Mouse (Mus musculus): ENCODE measurements at regions not wholly inside any gene's neighbourhood (a gene's known extent, or its start where the extent isn't known, plus 50 kb on each side); places are given as distances from the start of the nearest gene placed in this dataset.

GRCm38 (mm10) chr14:104410730-104411129 is 57.1 kb downstream of the Pou4f1 start:
- Histone ChIP-seq H3K27me3 (ENCODE audit: control insufficient read depth, insufficient read depth, low read length) (no peaks in the 10 kb centered on the region), H3K4me1 (ENCODE audit: control insufficient read depth, insufficient read depth, low read length) (no peaks in the 10 kb centered on the region), H3K4me3 (ENCODE audit: control insufficient read depth, low read depth, low read length) (no peak overlapping the region), H3K27ac (ENCODE audit: control insufficient read depth, insufficient read depth, low read depth, low read length) (no peak overlapping the region), H3K36me3 (ENCODE audit: control insufficient read depth, insufficient read depth, low read length) (no peaks in the 10 kb centered on the region)
- TF ChIP-seq CTCF (IDR thresholded peaks at IDR 0.05; ENCODE audit: control insufficient read depth, insufficient read depth, insufficient replicate concordance, low read depth, low read length) (no peak), POLR2A (IDR thresholded peaks at IDR 0.05; ENCODE audit: control insufficient read depth, low read depth, low read length) (no peak)

GRCm38 (mm10) chr14:104410292-104410691 is 57.5 kb downstream of the Pou4f1 start:
- Histone ChIP-seq H3K36me3 (ENCODE audit: control insufficient read depth, insufficient read depth, low read length) (no peaks in the 10 kb centered on the region), H3K4me3 (ENCODE audit: control insufficient read depth, low read depth, low read length) (no peak overlapping the region), H3K27ac (ENCODE audit: control insufficient read depth, insufficient read depth, low read depth, low read length) (no peak overlapping the region), H3K27me3 (ENCODE audit: control insufficient read depth, insufficient read depth, low read length) (no peaks in the 10 kb centered on the region), H3K4me1 (ENCODE audit: control insufficient read depth, insufficient read depth, low read length) (no peaks in the 10 kb centered on the region)
- no peak for TF ChIP-seq POLR2A (IDR thresholded peaks at IDR 0.05; ENCODE audit: control insufficient read depth, low read depth, low read length)
- no peak for TF ChIP-seq CTCF (IDR thresholded peaks at IDR 0.05; ENCODE audit: control insufficient read depth, insufficient read depth, insufficient replicate concordance, low read depth, low read length)

GRCm38 (mm10) chr14:104406062-104406461 is 61.7 kb downstream of the Pou4f1 start:
- H3K4me3 ChIP-seq (ENCODE audit: control insufficient read depth, low read depth, low read length), result no peak overlapping the region
- no peaks in the 10 kb centered on the region for H3K27me3 ChIP-seq (ENCODE audit: control insufficient read depth, insufficient read depth, low read length)
- TF ChIP-seq CTCF (IDR thresholded peaks at IDR 0.05; ENCODE audit: control insufficient read depth, insufficient read depth, insufficient replicate concordance, low read depth, low read length), result no peak
- TF ChIP-seq POLR2A (IDR thresholded peaks at IDR 0.05; ENCODE audit: control insufficient read depth, low read depth, low read length), result no peak
- H3K27ac ChIP-seq (ENCODE audit: control insufficient read depth, insufficient read depth, low read depth, low read length), result no peak overlapping the region
- H3K36me3 ChIP-seq (ENCODE audit: control insufficient read depth, insufficient read depth, low read length), result no peaks in the 10 kb centered on the region
- H3K4me1 ChIP-seq (ENCODE audit: control insufficient read depth, insufficient read depth, low read length), result no peaks in the 10 kb centered on the region

GRCm38 (mm10) chr14:104389297-104390071 is 78.3 kb downstream of the Pou4f1 start:
- TF ChIP-seq POLR2A (IDR thresholded peaks at IDR 0.05; ENCODE audit: control insufficient read depth, low read depth, low read length) (no peak), CTCF (IDR thresholded peaks at IDR 0.05; ENCODE audit: control insufficient read depth, insufficient read depth, insufficient replicate concordance, low read depth, low read length) (no peak)
- Histone ChIP-seq H3K27ac (ENCODE audit: control insufficient read depth, insufficient read depth, low read depth, low read length) (no peak overlapping the region), H3K4me3 (ENCODE audit: control insufficient read depth, low read depth, low read length) (no peak overlapping the region), H3K4me1 (ENCODE audit: control insufficient read depth, insufficient read depth, low read length) (no peaks in the 10 kb centered on the region), H3K27me3 (ENCODE audit: control insufficient read depth, insufficient read depth, low read length) (no peaks in the 10 kb centered on the region), H3K36me3 (ENCODE audit: control insufficient read depth, insufficient read depth, low read length) (no peaks in the 10 kb centered on the region)

GRCm38 (mm10) chr14:104388879-104389278 is 78.9 kb downstream of the Pou4f1 start:
- no peak overlapping the region for H3K27ac ChIP-seq (ENCODE audit: control insufficient read depth, insufficient read depth, low read depth, low read length)
- no peak for TF ChIP-seq CTCF (IDR thresholded peaks at IDR 0.05; ENCODE audit: control insufficient read depth, insufficient read depth, insufficient replicate concordance, low read depth, low read length)
- no peaks in the 10 kb centered on the region for H3K36me3 ChIP-seq (ENCODE audit: control insufficient read depth, insufficient read depth, low read length)
- no peaks in the 10 kb centered on the region for H3K4me1 ChIP-seq (ENCODE audit: control insufficient read depth, insufficient read depth, low read length)
- H3K27me3 ChIP-seq (ENCODE audit: control insufficient read depth, insufficient read depth, low read length), result no peaks in the 10 kb centered on the region
- H3K4me3 ChIP-seq (ENCODE audit: control insufficient read depth, low read depth, low read length), result no peak overlapping the region

- no peaks in the 10 kb centered on the region for H3K36me3 ChIP-seq (ENCODE audit: control insufficient read depth, insufficient read depth, low read length)
- TF ChIP-seq POLR2A (IDR thresholded peaks at IDR 0.05; ENCODE audit: control insufficient read depth, low read depth, low read length) (no peak), CTCF (IDR thresholded peaks at IDR 0.05; ENCODE audit: control insufficient read depth, insufficient read depth, insufficient replicate concordance, low read depth, low read length) (no peak)
- no peak overlapping the region for H3K27ac ChIP-seq (ENCODE audit: control insufficient read depth, insufficient read depth, low read depth, low read length)
- H3K4me1 ChIP-seq (ENCODE audit: control insufficient read depth, insufficient read depth, low read length), result no peaks in the 10 kb centered on the region
- no peaks in the 10 kb centered on the region for H3K27me3 ChIP-seq (ENCODE audit: control insufficient read depth, insufficient read depth, low read length)
- H3K4me3 ChIP-seq (ENCODE audit: control insufficient read depth, low read depth, low read length), result no peak overlapping the region
Measured at GRCm38 (mm10) chr14:104380986-104381385, 86.8 kb downstream of the Pou4f1 start.

GRCm38 (mm10) chr14:104372776-104373175 is 95.0 kb downstream of the Pou4f1 start:
- H3K27me3 ChIP-seq (ENCODE audit: control insufficient read depth, insufficient read depth, low read length), result no peaks in the 10 kb centered on the region
- H3K27ac ChIP-seq (ENCODE audit: control insufficient read depth, insufficient read depth, low read depth, low read length), result no peak overlapping the region
- H3K4me3 ChIP-seq (ENCODE audit: control insufficient read depth, low read depth, low read length), result no peak overlapping the region
- no peaks in the 10 kb centered on the region for H3K4me1 ChIP-seq (ENCODE audit: control insufficient read depth, insufficient read depth, low read length)
- H3K36me3 ChIP-seq (ENCODE audit: control insufficient read depth, insufficient read depth, low read length), result no peaks in the 10 kb centered on the region
- no peak for TF ChIP-seq CTCF (IDR thresholded peaks at IDR 0.05; ENCODE audit: control insufficient read depth, insufficient read depth, insufficient replicate concordance, low read depth, low read length)
- no peak for TF ChIP-seq POLR2A (IDR thresholded peaks at IDR 0.05; ENCODE audit: control insufficient read depth, low read depth, low read length)
